Mouse (Mus musculus) left cerebral cortex, adult 2 months (tissue): ENCODE measurements around the gene Aldh3a2. TPM values are rescaled to one million over a fixed set of nuclear protein-coding genes. Genes with fewer than 3 reads are reported as not detected.
A peak's percentile ranks its signal among the peaks of the same experiment; 100 is the strongest.
"Not testable (repeated sequence)": the region's sequence is repeated elsewhere in the genome, so short reads cannot be mapped to it uniquely, and the experiment has no call there.

Experiments
- DNase-seq, 2 experiments: peaks; one replicate each; pipeline ENCODE4 v3.0.0; 2021 to 2022; ENCODE audit warnings: low spot score in 2 of 2, mixed read lengths in 1 of 2; ENCODE audit errors: extremely low spot score in 1 of 2
- H3K27ac ChIP-seq: fragments of 200-600 bp; 2 replicates; pipeline ENCODE4 v1.8.1; 2022
- H3K4me3 ChIP-seq: fragments of 200-600 bp; 2 replicates; pipeline ENCODE4 v1.8.1; 2022
- CTCF ChIP-seq: fragments of 200-600 bp; IDR thresholded peaks from 2 replicates; pipeline ENCODE4 v1.8.1; 2022; ENCODE audit warnings: antibody characterized with exemption, mild to moderate bottlenecking, moderate library complexity
- intact Hi-C: fragments of 180-260 bp; cut with DNase I; formaldehyde crosslinking; loops from one replicate; pipeline ENCODE4 v1.15.1; 2025
- total RNA-seq, 2 experiments: library from RNA; stranded (reverse); gene quantifications; 2 replicates each; pipeline ENCODE4 v1.2.3; 2021

Aldh3a2 gene
- total RNA-seq, 2 experiments from 2014 or later = 47.1 to 54.1 TPM

DNA sequence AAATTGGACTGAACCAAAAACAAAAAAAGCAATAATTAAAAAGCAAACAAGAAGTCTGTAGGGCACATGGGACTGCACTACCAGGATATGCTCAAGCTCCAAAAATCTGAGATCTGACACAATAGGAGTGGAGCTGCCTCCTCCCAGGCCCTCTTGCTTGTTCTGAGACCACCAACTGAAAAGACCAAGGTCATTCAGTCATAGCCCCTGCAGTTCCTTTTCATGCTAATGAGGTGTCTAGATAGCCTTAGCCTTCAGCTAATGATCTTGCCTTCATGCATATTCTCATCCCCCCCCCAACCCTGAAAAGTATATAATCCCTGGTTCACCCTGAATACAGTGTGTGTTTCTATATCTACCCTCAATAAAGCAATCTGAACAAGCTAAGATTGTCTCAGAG, 85.6 kb downstream of the Aldh3a2 start:
- intact Hi-C loops = no loop called here
- no peak overlapping the region for H3K4me3 ChIP-seq
- H3K27ac ChIP-seq = no peak overlapping the region
- no peak for DNase-seq
- no peak for TF ChIP-seq CTCF

GRCm38 (mm10) chr11:61180361-61180760, 86.9 kb downstream of the Aldh3a2 start:
- Histone ChIP-seq H3K27ac (no peak overlapping the region), H3K4me3 (no peak overlapping the region)
- no peak for TF ChIP-seq CTCF
- no peak for DNase-seq
- intact Hi-C loops = no loop called here

DNA sequence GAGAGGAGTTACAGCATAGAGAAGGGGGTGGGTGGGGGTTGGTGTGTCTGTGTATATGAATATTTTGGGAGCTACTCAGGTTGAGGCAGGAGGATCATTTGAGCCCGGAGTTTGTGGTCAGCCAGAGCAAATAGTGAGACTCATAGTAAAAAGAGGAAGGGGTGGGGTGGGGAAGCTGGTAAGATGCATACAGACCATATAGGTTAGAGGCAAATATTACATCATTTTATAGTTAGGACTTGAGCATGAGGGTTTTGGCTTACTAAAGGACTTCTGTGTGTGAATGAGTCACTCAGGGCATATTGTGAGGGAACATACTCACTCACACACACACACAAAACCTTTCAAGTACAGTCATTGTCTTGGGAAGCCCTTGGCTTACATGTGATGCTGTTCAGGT, 90.9 kb downstream of the Aldh3a2 start:
- intact Hi-C loops = loop anchor here (5.0 kb wide), 1 partner anchor 231 kb away; no protein-coding TSS in a partner anchor
- Histone ChIP-seq H3K27ac (no peak overlapping the region), H3K4me3 (no peak overlapping the region)
- no peak for TF ChIP-seq CTCF
- DNase-seq = no peak

DNA sequence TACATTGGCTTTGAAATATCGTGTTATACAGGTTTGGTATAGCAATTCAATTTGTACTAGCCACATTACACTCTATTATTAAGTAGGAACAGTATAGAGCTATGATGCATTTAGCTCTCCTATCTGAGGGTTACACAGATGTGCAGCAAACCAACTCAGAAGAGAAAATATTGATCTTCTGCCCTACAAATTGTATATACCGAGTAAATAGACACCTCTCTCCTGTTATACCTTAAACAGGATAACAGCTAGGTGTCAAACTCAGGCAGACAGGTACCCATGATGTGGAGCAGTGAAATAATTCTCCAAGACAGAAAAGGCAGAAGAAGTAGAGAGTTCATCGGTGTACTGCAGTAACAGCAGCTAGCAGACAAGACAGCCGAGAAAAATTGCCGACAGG, 91.5 kb downstream of the Aldh3a2 start:
- intact Hi-C loops = loop anchor here (5.0 kb wide), 1 partner anchor 232 kb away; no protein-coding TSS in a partner anchor
- no peak for DNase-seq
- Histone ChIP-seq H3K27ac (peak overlapping the region; percentile 81; the same call in 1 of the 2 replicates), H3K4me3 (peak overlapping the region; percentile 43)
- no peak for TF ChIP-seq CTCF

DNA sequence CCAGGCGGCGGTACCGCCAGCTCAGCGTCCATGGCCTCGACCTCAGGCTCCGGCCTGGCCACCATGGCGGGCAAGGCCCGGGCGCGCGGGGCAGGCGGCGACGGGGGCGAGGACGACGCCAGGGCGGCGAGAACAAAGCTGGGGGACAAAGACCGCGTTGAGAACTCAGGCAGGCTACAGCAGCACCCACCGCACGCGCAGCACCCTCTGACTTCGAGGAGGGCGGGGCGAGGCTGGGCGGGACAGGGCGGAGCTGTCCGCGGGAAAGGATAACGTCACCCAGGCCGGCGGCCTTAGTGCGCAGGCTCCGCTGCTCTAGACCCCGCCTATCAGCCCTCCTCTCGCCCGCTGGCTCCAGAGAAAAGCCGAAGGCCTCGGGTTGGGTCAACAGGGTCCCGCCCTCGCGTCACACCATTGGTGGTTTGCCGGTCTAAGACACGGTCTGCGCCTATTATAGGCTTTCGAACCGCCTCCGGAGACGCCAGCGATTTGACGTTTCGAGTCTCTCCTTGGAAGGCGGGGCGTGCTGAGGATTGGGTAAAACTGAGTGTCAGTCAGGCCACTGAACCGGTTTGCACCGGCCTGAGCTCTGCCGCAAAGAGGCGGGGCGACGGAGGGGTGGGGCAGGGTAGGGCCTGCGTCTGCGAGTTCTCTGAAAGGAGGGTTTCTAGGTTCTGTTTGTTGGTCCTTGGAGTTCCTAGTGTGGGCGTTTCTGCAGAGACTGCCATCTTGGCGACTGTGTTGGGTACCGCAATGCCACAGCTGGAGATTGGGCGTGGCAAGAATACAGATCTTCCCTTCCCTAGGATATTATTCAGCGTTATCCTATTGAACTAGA, 92.2 kb downstream of the Aldh3a2 start, which contains the start of gene Usp22:
Gene Usp22 (minus strand): TSS at position 235 of the 838 bp plus-strand sequence.
- intact Hi-C loops = loop anchor here (5.0 kb wide), 1 partner anchor 232 kb away; no protein-coding TSS in a partner anchor
- Histone ChIP-seq H3K4me3 (peak within 1 kb of the TSS; percentile 81), H3K27ac (peak within 1 kb of the TSS; percentile 99)
- no peak; the same call in 1 of the 2 replicates for TF ChIP-seq CTCF
- peak; percentile 99 for DNase-seq

DNA sequence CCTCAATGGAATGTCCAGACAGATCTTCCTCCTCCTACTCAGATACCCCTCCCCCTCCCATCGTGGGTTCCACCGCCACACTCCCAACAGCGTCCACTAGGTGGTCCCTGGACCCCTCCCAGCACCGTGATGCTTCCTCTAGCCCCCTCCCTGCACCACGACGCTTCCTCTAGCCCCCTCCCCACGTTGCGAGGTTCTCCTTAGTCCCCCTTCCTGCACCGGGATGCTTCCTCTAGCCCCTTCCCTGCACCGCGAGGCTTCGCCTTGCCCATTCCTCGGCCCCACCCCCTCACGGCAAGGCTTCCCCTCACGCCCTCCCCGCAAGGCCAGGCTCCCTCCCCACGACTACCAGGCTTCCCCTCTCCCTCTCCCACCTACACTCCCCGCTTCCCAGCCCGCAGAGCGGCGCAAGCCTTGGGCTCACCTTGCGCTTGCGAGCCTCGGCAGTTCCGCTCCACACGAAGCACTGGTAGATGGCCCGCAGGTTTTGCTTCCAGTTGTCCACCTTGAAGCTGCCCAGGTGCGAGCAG, 92.9 kb downstream of the Aldh3a2 start:
- intact Hi-C loops = no loop called here
- peak; percentile 36 for TF ChIP-seq CTCF
- peak overlapping the region; percentile 99 for H3K27ac ChIP-seq
- peak overlapping the region; percentile 81 for H3K4me3 ChIP-seq
- DNase-seq = no peak

GRCm38 (mm10) chr11:61173477-61173876, 93.8 kb downstream of the Aldh3a2 start:
- peak overlapping the region; percentile 81 for H3K4me3 ChIP-seq
- DNase-seq, intact Hi-C loops, H3K27ac ChIP-seq: not testable (repeated sequence)

Other genes with a start within 250 kb of the Aldh3a2 start
- gene Kcnj12, start 244.9 kb downstream of the Aldh3a2 start, total RNA-seq = 10 to 100 TPM; 19.0 to 19.2 TPM
- gene Tnfrsf13b, start 140.7 kb downstream of the Aldh3a2 start, total RNA-seq = 1 to 10 TPM; 1.2 to 1.4 TPM
- 100 to 1,000 TPM; 194 to 209 TPM for gene Usp22, start 92.4 kb downstream of the Aldh3a2 start, total RNA-seq
- 1 to 10 TPM; 2.1 to 2.6 TPM for gene Aldh3a1, start 59.9 kb downstream of the Aldh3a2 start, total RNA-seq
- under 1 TPM in 1 of 2 experiments, not detected in 1; 0.14 TPM for gene Slc47a2, start 75.4 kb upstream of the Aldh3a2 start, total RNA-seq
- 1 to 10 TPM; 1.4 to 2.3 TPM for gene Slc47a1, start 110.9 kb upstream of the Aldh3a2 start, total RNA-seq
- gene Rnf112, start 186.7 kb upstream of the Aldh3a2 start, total RNA-seq = 100 to 1,000 TPM; 328 to 336 TPM
- 1 to 10 TPM; 2.5 to 2.7 TPM for gene Mfap4, start 218.0 kb upstream of the Aldh3a2 start, total RNA-seq
- 10 to 100 TPM; 19.8 to 20.3 TPM for gene Mapk7, start 226.9 kb upstream of the Aldh3a2 start, total RNA-seq
- 10 to 100 TPM; 39.1 to 43.8 TPM for gene B9d1, start 237.7 kb upstream of the Aldh3a2 start, total RNA-seq